Mouse (Mus musculus): ENCODE data around the gene Dhx29.
A peak's percentile ranks its signal among the peaks of the same experiment; 100 is the strongest.
"Not testable (repeated sequence)": the region's sequence is repeated elsewhere in the genome, so short reads cannot be mapped to it uniquely, and the experiment has no call there.

The Dhx29 gene

GRCm38 (mm10) chr13:112987532-112987943 is 60.3 kb downstream of the Dhx29 start, which contains the start of gene Ccno:
Gene Ccno, plus strand, starts transcription at chr13:112987802.
- DNase-seq = peak; percentile 97

DNA sequence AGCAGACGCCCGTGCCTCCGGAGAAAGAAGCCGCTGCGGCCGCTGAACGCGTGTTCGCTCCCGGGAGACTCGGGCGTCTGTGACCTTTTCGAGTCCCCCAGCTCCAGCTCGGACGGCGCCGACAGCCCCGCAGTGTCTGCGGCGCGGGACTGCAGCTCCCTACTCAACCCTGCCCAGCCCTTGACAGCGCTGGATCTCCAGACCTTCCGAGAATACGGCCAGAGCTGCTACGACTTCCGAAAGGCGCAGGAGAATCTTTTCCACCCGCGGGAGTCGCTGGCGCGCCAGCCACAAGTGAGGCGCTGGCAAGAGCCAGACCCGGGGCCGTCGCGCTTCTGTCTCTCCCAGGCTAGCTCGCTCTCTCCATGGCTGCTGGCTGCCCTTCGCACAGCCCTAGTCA is 60.7 kb downstream of the Dhx29 start:
- DNase-seq = no peak

DNA sequence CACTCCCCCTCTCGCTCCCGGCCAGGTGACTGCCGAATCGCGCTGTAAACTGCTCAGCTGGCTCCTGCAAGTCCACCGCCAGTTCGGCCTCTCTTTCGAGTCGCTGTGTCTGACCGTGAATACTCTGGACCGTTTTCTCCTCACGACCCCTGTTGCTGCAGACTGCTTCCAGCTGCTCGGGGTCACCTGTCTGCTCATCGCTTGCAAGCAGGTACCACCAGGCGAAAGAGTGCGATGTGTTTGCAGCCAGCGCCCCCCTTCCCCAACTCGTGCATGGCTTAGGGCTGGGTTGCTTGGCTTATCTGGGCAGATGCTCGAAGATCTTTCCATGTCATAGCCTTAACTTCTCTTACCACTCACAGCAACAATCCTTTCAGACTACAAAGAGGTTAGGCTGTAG is 61.6 kb downstream of the Dhx29 start:
- DNase-seq = no peak

GRCm38 (mm10) chr13:112989541-112989940 is 62.3 kb downstream of the Dhx29 start:
- peak; percentile 58 for DNase-seq

DNA sequence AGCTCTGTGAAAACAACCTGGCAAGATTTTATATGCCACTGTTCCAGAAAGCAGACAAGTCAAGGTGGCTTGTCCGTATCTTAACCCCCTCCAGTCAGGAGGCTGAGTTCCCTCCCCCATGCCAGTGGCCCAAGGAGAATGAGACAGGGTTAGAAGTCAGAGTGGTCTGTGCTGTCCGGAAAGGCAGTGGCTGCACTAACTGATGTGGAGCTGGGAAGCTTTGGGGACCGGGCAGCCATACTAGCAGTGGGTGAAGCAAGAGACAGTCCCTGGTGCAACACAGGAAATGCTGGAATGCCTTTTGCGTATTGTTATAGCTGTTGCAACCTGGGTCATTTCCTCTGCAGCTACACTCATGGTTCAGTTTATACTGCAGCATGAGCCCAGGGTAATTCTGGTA is 63.1 kb downstream of the Dhx29 start:
- DNase-seq = peak; percentile 20

DNA sequence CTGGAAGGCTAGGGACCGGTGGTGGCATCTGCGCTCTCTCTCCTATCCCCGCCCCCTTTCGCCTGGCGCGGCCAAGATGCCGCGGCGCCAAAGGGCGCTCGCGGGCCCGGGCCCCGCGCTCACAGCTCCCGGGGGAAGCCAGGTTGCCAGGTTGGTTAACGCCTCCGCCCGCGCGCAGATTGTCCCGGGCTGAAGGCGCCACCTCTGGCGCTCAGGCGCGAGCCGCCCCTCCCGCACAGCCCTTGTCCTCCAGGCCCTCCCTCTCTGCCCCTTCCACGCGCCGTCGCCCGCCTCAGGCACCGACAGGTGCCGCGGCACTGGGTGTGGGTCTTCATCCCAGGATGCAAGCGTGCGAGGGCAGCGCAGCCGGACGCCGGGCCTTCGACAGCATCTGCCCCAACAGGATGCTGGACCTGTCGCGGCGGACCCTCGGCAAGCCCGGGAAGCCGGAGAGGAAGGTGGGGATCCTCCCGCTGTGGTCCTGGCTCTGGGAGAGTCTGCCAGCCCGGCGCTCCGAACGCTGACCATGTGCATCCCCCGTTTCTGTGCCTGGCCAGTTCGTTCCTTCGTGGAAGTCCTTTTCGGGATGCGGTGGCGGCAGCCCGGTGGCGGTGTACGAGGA is 66.4 kb downstream of the Dhx29 start, which contains the start of gene Mcidas:
Gene Mcidas, plus strand, starts transcription at position 315 of the 622 bp plus-strand sequence.
- peak; percentile 19 for DNase-seq

GRCm38 (mm10) chr13:112994191-112994590 is 66.9 kb downstream of the Dhx29 start:
- DNase-seq = peak; percentile 70

- DNase-seq = no peak
These were observed 69.2 kb downstream of the Dhx29 start for GRCm38 (mm10) chr13:112996407-112996806.

- DNase-seq = no peak
These were observed 70.1 kb downstream of the Dhx29 start for GRCm38 (mm10) chr13:112997369-112997768.

- DNase-seq = no peak
These were observed 71.4 kb downstream of the Dhx29 start for GRCm38 (mm10) chr13:112998427-112999201.

GRCm38 (mm10) chr13:113000090-113000489 is 72.8 kb downstream of the Dhx29 start:
- DNase-seq = no peak

DNA sequence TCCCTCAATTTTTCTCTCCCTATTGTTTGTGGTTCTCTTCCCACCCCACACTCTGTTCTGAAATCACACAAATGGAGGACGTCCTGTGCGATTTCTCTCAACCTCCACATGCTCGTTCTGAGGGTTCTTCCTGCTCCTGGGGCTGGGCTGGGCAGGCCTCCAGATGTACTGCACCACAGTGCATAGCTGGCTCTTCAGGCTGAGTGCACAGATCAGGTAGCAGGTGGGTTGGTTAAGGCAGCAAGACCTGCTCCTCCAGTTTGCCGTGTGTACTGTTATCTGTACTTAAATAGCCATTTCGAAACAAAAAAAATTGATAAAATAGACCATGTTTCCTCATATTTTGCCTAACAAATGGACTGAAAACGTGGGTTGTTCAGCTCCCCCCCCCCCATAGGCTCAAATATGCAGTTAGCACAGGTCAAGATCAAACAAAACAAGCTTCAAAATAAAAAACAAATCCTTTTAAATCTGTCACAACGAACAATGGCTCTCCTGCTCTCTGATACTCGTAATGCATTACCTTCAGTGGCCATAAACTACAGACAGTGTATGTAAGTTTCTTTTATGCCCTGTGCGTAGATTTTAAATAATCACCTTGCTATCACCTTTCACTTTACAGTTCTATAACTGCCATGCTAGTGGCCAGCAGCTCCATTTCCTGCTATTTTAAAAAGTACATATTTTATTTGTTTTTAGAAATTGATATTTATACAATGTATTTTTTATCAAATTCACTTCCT is 73.5 kb downstream of the Dhx29 start:
- peak; percentile 70 for DNase-seq

- DNase-seq = no peak
These were observed 85.4 kb downstream of the Dhx29 start for GRCm38 (mm10) chr13:113012683-113013082.

DNA sequence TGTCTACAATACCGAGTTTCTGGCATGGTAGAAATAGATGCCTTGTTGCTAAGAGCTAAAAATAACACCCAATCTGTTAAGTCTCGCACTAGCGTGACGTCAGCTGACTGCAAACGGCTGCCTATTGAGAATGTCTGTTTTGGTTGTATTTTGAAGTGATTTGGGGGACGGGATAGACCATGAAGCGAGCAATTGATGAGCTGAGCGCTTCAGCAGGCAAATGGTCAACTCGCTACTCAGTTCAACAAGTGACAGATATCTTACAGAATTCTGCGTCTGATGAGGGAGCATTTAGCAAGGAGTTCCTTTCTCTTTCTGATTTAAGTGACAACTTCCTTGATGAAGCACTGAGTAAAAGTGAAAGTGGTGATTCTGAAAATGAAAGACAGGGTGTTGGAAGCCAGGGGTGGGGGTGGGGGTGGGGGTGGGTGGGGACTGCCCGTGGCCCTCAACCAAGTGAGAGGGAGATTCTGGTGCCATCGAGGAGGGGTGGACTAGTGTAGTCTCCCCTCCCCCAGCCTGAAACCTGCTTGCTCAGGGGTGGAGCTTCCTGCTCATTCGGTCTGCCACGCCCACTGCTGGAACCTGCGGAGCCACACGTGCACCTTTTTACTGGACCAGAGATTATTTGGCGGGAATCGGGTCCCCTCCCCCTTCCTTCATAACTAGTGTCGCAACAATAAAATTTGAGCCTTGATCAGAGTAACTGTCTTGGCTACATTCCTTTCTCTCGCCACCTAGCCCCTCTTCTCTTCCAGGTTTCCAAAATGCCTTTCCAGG is 86.1 kb downstream of the Dhx29 start:
- DNase-seq = not testable (repeated sequence)

Measured in lung, postnatal 10 days (tissue).